Mouse (Mus musculus): ENCODE results near the gene Rnf215.
"Not testable (repeated sequence)": the region's sequence is repeated elsewhere in the genome, so short reads cannot be mapped to it uniquely, and the experiment has no call there.

Gene Rnf215

DNA sequence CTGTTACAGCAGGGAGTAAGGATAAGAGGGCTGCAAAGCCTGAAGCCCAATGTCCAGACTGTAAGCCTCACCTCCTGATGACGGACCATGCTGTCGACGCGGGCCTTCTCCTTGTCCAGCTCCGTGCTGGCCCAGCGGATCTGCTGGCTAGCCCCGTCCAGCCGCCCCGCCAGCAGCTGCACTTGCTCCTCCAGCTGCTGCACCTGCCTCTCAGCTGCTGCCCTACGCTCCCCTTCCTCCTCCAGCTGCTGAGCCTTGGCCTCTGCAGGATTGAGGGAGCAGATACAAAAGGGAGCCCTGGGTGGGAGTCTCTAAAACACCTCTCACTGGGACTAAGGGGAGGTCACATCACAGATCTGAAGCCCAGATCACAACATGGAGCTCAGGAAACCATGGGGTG lies 12.1 kb downstream of the Rnf215 start:
- no peak for DNase-seq (ENCODE audit: low read depth, low spot score)

DNA sequence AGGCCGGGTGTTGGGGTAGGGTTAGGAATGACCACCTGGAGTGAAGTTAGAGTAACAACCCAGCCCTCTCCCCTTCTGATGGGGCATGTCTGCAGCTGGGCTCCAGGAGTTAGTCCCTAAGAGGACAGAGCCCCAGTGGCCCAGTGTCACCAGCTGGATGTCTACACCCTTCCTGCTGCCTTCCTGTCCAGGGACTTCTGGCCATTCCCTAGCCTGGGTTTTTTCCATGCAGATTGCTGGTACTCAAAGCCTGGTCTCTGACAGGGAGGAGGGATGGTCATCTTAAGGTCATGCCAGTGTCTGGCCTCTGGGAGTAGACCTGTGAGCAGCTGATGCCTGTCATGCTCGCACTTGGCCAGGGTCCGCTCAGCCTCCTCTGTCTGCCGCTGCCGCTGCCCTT lies 13.1 kb downstream of the Rnf215 start:
- no peak for DNase-seq (ENCODE audit: low read depth, low spot score)

DNA sequence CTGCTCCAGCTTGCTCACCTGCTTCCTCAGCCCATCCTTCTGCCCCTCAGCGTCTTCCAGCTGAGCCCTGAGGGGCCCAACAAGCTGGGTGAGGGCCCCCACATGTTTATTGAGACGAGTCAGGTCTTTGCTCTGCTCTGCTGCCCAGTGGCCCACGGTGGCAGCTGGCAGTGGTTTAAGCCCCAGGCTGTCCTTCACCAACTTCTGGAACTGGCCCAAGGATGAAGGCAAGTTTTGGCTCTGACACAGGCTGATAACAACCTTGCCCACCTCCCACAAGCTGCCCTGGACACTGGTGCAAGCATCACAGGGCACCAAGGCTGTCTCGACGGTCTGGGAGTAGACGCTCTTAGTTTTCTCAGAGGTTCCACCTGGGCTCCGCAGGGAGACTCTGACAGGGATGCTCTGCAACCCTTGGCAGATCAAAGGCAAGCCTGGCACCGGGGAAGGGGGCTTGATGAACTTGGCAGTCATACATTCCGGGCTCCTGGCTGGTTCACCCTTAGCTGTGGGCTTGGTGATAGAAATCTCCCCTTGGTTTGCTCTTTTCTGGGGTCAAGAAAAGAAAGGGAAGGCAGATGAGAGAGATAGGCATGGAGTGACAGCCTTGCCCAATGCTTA lies 13.6 kb downstream of the Rnf215 start:
- DNase-seq (ENCODE audit: low read depth, low spot score), result no peak

DNA sequence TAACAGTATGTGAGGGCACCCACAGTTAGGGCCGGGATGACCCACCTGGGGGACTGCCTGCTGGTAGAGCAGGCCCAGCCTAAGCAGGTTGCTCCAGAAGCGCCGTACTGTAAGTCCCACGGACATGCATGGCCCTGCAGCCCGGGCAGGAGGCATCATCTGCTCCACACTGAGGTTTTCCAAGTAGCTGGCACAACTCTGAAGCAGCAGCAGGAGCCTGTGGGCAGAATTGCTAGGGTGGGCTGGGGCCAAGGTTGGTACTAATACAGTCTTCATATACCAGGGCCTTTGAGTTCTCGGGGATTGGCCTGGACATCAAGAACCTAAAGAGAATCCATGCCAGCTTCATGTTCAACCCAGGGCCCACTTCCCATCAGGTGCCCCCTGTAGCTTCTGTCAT lies 14.9 kb downstream of the Rnf215 start:
- no peak for DNase-seq (ENCODE audit: low read depth, low spot score)

DNA sequence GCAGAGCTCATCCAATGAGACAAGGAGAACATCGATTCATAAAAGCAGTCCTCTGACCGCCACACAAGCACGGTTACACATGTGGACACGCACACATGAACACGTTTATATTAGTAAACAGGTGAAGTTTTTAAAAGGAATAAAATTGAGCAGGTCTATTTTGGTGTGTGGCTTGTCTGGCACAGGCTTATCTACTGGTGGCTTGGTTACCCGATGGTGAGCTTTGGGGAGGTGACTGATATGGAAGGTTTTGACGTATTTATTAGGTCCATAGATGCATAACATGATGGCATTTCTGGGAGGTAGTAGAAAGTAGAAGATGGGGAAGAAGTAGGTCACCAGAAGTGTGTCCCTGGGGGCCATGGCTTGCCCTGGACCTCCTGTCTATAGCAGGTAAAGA lies 18.7 kb downstream of the Rnf215 start:
- DNase-seq (ENCODE audit: low read depth, low spot score), result no peak

DNA sequence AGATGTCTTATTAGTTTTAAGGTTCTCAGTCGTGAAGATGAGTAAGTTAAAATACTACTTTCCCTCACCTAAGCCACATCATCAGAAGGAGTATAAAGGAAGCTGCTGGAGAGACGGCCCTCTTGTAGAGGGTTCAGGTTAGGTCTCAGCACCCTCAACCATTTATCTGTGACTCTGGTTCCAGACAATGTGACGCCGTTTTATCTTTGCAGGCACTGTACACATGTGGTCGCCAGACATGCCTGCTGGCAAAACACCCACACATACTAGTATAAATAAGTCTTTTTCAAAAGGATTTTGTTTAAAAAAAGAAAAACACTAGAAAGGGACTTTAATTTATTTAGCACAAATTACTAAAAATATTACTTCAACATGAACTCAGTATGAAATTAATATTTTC lies 20.6 kb downstream of the Rnf215 start:
- no peak for DNase-seq (ENCODE audit: low read depth, low spot score)

DNA sequence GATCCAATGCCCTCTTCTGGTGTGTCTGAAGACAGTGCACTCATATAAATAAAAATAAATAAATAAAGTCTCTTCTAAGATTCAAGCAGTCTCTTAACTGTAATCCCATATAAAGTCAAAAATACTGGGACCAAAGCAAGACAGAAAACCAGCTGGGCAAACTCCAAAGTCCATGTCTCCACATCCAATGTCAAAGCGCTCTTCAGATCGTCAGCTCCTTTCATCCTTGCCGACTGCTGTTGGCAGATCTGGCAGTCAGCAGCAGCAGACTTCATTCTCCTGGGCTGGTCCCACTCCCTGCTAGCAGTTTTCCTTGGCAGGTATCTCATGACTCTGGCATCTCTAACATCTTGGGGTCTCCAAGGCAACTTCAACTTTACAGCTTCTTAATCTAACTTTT lies 23.7 kb downstream of the Rnf215 start:
- no peak for DNase-seq (ENCODE audit: low read depth, low spot score)

DNA sequence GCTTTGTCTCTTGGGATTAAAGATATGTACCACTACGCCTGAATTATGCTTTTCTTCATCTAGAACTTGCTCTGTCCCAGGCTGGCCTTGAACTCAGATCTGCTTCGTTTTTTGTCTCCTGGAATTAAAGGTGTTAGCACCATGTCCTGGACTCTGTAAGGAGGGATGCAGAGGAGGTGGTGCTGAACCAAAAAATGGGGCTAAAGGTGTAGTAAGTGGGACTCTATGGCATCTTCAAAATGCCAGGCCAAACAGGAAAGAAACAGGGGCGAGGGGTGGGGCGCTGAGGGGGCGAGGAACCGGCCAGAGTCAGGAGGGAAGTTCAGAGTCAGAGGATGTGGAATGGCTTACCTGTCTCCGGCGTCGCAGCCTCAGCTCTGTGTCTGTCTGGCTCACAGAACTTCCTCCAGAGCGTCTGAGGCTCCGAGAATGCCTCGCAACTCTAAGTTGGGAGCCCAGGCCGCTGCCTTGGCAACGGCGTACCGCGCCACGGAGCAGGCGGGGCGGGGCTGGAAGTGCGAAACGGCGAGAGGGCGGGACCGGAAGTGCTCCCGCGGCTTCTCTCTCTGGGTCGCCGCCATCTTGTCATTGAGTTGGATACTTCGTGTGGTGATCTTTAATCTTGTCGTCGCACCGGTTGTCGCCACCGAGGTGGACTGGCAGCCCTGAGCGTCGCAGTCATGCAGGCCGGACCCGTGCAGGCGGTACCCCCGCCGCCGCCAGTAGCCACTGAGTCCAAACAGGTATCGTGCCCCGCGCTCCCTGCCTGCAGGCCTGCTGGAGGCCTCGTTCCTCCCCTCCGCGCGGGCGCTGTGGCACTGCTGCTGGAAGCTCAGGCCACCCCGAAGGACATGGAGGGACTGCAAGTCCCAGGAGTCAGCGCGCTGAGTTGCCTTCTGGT lies 25.1 kb downstream of the Rnf215 start, which contains the start of the genes Ccdc157 and Sf3a1:
Gene Ccdc157 (minus strand): TSS at position 486 of the 901 bp plus-strand sequence.
Gene Sf3a1 (plus strand): TSS at position 543 of the 901 bp plus-strand sequence.
- DNase-seq (ENCODE audit: low read depth, low spot score), result peak; percentile 91

DNA sequence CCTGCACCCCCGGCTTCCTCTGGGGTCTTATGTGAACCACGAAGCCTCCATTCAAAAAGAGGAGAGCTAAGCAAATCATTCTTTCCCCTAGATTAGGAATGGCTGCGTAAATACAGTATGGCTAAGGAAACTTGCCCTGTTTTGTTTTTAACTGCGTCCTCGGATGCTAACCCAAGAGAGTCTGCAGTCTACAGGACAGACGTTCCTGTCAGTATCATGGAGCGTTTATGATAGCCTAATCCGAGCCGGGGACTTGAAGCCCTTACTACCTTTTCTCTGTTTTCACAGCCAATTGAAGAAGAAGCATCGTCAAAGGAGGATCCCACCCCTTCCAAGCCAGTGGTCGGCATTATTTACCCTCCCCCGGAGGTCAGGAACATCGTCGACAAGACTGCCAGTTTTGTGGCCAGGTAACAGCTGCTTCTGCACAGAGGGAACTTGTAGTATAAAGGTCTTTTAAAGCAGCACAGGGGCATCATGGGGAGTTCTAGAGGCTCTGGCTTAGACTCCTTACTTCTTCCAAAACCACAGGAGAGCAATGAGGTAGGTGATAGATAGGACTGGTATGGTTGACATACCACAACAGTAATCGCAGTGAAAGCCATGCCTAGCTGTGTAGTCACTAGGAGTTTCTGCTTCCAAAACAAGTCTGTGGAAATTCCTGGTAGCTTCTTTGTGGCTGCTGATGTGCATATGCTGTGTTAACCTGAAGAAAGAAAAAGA lies 25.9 kb downstream of the Rnf215 start:
- DNase-seq (ENCODE audit: low read depth, low spot score), result no peak

DNA sequence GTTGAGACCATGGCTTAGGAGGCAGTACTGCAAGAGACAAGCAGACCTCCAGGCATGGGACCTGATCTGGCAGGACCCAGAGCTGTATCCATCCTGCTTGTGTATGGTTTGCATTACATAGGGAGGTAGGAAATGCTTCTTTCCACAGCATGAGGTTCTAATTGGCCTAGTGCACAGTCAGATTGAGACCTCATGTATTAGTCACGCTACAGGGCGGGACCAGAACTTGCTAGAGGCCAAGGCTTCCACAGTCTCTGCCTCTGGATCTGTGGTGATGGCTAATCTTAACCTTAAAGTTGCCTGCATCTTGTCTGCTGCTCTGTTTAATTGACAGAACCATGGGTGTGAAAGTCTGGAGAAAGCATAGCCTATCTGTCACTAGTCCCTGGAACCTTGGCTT lies 29.7 kb downstream of the Rnf215 start:
- DNase-seq (ENCODE audit: low read depth, low spot score), result no peak

DNA sequence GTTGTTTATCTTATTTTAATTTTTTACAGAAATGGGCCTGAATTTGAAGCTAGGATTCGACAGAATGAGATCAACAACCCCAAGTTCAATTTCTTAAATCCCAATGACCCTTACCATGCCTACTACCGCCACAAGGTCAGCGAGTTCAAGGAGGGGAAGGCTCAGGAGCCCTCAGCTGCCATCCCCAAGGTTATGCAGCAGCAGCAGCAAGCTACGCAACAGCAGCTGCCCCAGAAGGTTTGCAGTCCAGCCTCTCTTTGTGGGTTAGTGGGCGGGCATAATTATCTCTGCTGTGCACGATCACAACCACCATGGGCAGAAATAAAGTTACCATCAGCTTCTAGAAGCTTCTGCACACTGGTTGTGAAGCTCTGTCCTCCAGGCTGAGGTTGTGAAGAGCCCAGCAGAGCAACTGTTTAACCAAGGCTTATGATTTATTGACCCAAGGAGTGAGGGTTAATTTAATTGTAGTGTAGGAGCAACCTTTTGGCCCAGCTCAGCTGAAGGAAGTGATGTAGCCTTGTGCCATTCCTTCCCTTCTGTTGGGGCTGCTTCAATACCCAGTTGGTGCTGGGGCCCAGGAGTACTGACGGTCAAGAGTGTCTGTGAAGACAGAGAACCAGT lies 31.6 kb downstream of the Rnf215 start:
- DNase-seq (ENCODE audit: low read depth, low spot score), result no peak

DNA sequence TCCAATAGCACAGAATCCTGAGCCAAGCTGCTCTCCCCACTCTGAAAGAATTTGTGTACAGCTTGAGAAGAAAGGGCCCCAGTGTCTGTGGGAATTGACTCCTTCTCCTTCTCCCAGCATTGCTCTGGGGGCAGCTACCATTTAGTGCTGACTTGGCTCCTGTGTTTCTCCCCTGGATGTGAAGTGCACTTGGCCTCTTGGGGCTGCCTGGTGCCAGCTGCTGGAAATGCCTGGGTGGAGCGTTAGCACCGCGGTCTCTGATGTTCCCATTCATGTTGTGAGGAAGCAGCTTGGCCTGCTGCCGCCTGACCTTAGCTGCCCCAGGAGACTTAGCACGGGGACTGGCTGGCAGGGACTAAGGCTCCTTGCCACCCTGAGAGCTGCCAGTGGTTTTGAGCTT lies 39.6 kb downstream of the Rnf215 start:
- DNase-seq (ENCODE audit: low read depth, low spot score), result no peak

DNA sequence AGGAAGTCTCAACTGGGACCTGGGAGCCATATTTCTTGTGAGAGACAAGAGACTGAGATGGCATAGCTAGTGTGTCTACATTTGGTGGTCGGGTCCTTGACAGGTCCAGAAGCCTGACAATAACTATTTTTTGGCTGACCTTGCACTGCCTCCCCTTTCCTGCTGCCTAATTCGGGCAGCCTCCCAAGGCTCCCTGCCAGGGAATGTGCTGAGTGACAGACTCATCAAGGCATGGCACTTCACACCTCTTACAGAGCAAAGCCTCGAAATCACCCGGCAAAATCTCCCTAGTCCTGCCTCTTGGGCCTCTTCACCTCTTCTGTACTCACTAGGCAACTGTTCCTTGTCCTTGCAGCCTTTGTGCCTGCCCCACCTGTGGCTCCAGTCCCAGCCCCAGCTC lies 42.7 kb downstream of the Rnf215 start:
- DNase-seq (ENCODE audit: low read depth, low spot score), result no peak

DNA sequence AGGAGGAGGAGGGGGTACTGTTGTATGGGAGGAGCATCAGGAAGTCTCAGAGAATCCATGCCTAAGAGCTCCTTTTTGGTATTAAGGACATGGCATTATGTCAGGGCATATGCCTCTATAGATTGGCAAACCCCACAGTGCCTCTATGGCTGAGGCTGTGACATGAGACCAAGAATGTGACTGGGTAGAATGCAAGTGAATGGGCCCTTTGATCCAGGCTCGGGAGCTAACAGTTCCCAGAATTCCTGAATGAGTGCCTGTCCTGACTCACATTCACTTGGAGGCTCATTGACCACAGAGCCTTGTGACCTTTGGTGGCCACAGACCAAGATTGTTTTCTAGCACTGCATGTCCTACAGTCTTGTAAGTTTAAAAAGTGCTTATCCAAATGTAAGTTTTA lies 47.1 kb downstream of the Rnf215 start:
- DNase-seq (ENCODE audit: low read depth, low spot score), result no peak

DNA sequence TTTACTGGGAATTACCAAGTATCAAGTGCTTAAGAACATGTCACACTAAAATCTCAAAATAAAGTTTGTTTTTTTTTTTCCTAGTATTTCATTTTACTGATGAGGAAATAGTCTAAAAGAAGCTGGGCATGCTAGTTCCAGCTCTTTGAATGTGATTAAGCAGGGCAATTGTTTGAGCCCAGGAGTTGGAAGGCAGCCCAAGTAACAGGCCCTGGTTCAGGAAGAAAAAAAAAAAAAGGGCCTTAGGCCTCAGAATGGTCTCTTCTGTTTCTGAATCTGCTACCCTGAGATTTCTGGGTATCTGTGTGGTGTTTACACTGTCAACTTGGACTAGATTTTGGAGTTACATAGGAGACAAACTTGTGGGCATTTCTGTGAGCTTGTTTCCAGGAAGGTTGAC lies 48.5 kb downstream of the Rnf215 start:
- no peak for DNase-seq (ENCODE audit: low read depth, low spot score)

DNA sequence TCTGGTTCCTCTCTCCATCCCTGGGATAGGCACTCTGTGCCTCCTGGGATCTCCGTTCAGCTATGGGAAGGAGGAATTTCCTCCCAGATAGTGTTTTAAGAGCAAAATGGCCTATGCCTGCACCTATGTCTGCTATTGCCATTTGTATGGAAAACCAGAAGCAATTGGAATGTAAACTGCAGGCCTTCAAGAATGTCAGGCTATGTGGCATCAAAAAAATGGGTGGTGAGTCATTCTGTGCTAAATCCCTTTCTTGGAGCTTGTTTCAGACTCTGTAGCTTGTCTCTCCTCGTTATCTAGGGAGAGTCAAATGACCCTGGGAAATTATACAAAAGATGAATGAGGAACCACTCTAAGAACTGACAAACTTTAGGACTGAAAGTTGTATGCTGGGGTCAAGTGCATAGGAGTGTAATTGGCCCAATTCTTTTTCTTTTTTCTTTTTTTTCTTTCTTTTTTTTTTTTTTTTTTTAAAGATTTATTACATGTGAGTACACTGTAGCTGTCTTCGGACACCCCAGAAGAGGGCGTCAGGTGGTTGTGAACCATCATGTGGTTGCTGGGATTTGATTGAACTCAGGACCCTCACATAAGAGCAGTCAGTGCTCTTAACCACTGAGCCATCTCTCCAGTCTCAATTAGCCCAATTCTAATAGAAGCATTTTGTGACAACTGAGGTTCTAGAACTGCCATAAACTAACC lies 49.4 kb downstream of the Rnf215 start:
- DNase-seq (ENCODE audit: low read depth, low spot score), result no peak

DNA sequence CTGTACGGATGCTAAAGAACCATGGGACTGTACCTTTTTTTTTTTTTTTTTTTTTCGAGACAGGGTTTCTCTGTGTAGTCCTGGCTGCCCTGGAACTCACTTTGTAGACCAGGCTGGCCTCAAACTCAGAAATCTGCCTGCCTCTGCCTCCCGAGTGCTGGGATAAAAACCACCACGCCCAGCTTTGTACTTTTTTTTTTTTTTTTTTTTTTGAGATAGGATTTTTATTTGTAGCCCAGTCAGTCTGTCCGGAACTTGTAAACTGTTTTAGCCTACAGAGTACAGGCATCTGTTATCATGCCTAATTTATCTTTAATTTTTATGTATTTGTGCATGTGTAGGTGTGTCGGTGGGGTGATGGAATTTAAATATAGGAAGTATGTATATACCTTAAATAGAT lies 50.5 kb downstream of the Rnf215 start:
- not testable (repeated sequence) for DNase-seq (ENCODE audit: low read depth, low spot score)

DNA sequence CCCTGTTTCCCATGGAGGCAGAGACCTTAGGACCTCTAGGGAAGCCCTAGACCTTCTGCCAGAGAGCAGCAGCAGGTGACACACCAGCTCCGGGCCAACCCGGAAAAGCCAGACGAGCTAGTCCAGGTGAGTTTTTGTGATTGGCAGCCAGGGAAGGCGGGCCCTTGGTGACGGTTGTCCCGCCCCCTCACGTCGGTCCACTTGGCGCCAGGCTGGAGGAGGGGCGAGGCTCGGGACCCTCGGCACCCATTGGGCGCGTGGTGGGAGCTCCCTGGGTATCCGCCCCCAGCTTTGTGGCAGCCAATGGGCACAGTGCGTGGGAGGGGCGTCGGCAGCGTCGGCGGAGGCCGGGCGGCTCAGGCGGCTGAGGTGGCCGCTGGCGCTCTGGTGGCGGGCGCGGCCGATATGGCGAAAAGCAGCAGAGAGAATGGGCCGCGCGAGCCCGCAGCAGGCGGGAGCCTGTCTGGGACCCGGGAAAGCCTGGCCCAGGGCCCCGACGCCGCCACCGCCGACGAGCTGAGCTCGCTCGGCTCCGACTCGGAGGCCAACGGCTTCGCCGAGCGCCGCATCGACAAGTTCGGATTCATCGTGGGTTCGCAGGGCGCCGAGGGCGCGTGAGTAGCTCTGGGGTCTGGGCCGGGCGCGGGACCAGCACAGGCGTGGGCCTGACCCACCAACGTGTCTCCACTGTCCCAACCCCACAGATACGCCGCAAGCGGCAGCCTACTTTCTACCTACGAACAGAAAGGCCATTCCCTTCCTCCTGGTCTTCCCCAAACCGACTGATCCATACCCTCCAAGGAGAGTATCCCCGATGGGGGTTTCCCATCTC lies 51.7 kb downstream of the Rnf215 start, which contains the start of gene Tbc1d10a:
Gene Tbc1d10a (plus strand): TSS at position 304 of the 832 bp plus-strand sequence.
- DNase-seq (ENCODE audit: low read depth, low spot score), result peak; percentile 95

DNA sequence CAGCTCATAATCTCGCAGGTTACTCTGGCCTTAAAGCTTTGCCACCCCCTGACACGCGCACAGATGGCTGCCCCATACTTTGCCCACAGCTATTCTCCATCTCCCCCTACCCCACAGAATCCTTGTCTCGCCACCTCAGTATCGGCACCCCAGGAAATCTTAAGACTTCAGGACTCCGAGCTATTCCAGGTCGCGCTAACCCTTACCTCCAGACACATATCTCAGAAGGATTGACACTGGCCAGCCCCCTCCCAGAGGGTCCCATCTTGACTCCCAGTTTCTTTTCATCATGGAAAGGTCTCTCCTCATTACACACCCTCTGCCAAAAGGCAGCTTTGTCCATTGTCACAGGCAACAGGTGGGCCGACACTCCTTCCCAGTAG lies 52.3 kb downstream of the Rnf215 start:
- DNase-seq (ENCODE audit: low read depth, low spot score), result no peak

DNA sequence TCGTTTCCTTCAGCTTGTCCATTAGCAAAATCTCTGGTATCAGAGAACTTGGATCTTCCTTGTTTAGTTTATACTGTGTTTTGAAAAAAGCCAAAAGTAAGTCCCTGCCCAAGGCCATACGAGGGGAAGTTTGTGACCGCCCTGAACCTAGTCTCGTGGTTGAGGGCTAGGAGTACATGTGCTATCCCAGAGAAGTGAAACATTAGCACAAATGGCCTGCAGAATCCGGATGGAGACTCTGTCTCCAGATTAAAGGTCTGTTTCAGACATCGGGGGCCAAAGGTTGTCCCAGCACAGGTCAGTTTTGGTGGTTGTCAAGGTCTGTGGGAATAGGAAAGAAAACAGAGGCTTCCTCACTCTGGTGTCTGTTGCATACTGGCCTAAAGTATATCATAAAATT lies 54.2 kb downstream of the Rnf215 start:
- no peak for DNase-seq (ENCODE audit: low read depth, low spot score)

Data from telencephalon, adult 2 months (tissue).